ENCODE assay signal across 14 mouse cellular contexts in genomic region chr11:24234422-24234821, GRCm38 (mm10).
"Had no signal": no experiment of that assay in that cellular context is flagged by ENCODE, and none has a peak within 500 bp of the region (broad histone marks: within the 10 kb centered on the region; RNA-seq: fewer than 3 reads in every experiment).

No protein-coding gene starts in this region.

- H3K9ac ChIP-seq: kidney, embryonic 15.5 days; limb, embryonic 15.5 days; liver, embryonic 12.5 days; midbrain, embryonic 13.5 days had no signal

- H3K4me2 ChIP-seq: kidney, embryonic 15.5 days; limb, embryonic 15.5 days; liver, embryonic 12.5 days; midbrain, embryonic 13.5 days had no signal

- ATAC-seq: liver, embryonic 12.5 days; lung, postnatal 0 days; midbrain, embryonic 13.5 days had no signal

- H3K4me3 ChIP-seq: kidney, embryonic 15.5 days; left cerebral cortex, adult 2 months; limb, embryonic 15.5 days; liver, embryonic 12.5 days; megakaryocyte, embryonic 14.5 days; midbrain, embryonic 13.5 days had no signal

- H3K4me1 ChIP-seq: liver, embryonic 12.5 days; midbrain, embryonic 13.5 days had no signal

- H3K36me3 ChIP-seq: kidney, embryonic 15.5 days; limb, embryonic 15.5 days; liver, embryonic 12.5 days; midbrain, embryonic 13.5 days had no signal

- H3K9me3 ChIP-seq: kidney, embryonic 15.5 days; limb, embryonic 15.5 days; liver, embryonic 12.5 days; megakaryocyte, embryonic 14.5 days; midbrain, embryonic 13.5 days had no signal

- H3K27me3 ChIP-seq: kidney, embryonic 15.5 days; limb, embryonic 15.5 days; liver, embryonic 12.5 days; megakaryocyte, embryonic 14.5 days; midbrain, embryonic 13.5 days had no signal

- DNase-seq: kidney, adult 2 months; kidney, postnatal 14 days; lung, postnatal 4 days; right cerebral cortex, postnatal 14 days; thymus, adult 2 months; thymus, postnatal 25 days had no signal

- H3K27ac ChIP-seq: kidney, embryonic 15.5 days; left cerebral cortex, adult 2 months; limb, embryonic 15.5 days; liver, embryonic 12.5 days; midbrain, embryonic 13.5 days; stomach, postnatal 0 days had no signal
